Mouse (Mus musculus): ENCODE data around the gene Zfp207.

- TF ChIP-seq CTCF (IDR thresholded peaks at IDR 0.05; ENCODE audit: low read depth) (no peak; the same call in 1 of the 2 replicates), EP300 (IDR thresholded peaks at IDR 0.05; ENCODE audit: low read depth) (no peak)
Observed at GRCm38 (mm10) chr11:80354832-80355231, 28.2 kb upstream of the Zfp207 start.

Data from liver, embryonic 14.5 days (tissue).